Mouse (Mus musculus): Measurements from ENCODE around the gene Olfr30. TPM values are rescaled to one million over a fixed set of nuclear protein-coding genes. Genes with fewer than 3 reads are reported as not detected.
"Not testable (repeated sequence)": the region's sequence is repeated elsewhere in the genome, so short reads cannot be mapped to it uniquely, and the experiment has no call there.

Olfr30 gene
- total RNA-seq (2021), result not detected
- long read RNA-seq, result 0 reads

DNA sequence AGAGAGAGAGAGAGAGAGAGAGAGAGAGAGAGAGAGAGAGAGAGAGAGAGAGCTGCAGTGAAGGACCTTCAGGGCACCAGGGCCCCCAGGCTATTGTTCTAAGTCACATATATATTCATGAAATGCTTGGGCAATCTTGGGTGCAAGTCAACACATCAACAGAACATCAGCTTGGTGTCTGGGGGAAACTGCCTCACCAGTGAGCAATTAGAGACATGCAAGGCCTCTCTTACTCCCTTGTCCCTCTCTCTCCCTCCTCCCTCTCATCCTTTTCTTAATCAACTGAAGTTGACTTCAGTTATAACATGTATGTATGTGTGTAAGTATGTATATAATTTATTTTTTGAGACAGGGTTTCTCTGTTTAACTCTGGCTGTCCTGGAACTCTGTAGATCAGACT, at the start of gene Olfr30:
Gene Olfr30, minus strand, starts transcription at position 101 of the 400 bp plus-strand sequence.
- DNase-seq (ENCODE audit: low spot score in 2 of 2), result no peak

- not testable (repeated sequence) for DNase-seq (ENCODE audit: low spot score in 2 of 2)
These were observed 47.0 kb upstream of the Olfr30 start for GRCm38 (mm10) chr11:58509058-58509457.

- not testable (repeated sequence) for DNase-seq (ENCODE audit: low spot score in 2 of 2)
These were observed 40.4 kb upstream of the Olfr30 start, which contains the start of gene Olfr331 for GRCm38 (mm10) chr11:58502472-58502871. Olfr331 (minus strand) TSS chr11:58502572.

GRCm38 (mm10) chr11:58499290-58499689, 37.2 kb upstream of the Olfr30 start:
- no peak for DNase-seq (ENCODE audit: low spot score in 2 of 2)

DNA sequence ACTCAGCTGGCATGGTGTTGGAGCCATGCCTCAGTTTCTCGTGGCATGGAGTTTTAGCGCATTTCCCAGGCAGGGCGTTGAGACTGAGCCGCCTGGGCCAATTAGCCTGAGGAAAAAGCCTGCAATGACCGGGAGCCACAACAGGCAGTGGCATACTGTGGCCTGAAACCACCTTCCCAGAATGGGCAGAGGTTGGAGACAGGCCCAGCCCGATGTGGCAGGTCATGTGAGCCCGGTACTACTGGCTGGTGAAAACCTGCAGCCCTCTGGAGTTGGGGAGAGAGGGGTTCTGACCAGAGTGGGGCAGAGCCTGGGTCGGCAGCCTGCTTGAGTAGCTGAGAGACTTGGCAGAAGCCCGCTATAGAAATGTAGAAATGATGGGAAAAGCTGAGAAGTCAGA, 36.7 kb upstream of the Olfr30 start:
- DNase-seq (ENCODE audit: low spot score in 2 of 2), result no peak

DNA sequence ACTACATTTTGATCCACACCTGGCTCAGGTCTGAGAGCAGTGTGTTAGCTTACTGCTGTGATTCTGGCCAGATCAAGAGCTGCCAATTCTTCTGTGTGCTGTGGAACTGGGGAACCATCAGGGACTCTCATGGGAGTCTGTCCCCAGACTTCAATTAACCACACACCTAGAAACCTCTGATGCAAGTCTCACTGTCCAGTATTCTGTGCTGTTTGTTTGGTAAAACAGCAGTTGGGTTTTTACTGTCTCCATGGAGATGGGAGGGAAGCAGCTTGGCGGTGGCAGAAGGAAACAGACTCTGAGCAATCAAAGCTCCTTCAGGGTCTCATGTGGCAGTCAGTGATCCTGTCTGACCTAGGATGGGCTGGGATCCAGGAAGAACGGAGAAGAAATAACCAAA, 30.4 kb upstream of the Olfr30 start, which contains the start of gene Olfr332:
Gene Olfr332, minus strand, starts transcription at position 101 of the 400 bp plus-strand sequence.
- no peak for DNase-seq (ENCODE audit: low spot score in 2 of 2)

DNA sequence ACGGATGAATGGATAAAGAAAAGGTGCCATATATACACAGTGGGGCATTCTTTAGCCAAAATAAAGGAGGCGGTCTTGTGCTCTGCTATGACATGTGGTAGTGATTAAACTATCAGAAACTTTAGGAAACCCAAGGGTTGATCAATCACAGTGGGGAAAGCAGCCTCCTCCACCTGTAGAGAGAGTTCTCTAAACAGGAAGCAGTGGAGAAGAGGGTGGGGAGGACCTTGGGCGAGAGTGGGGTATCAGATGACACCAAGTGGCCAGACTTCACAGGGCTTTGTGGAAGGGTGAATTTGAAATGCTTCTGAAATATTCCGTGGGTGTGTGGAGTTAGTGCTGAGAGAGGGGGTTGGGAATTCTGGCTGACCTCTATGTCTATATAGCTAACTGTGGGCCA, 8.5 kb downstream of the Olfr30 start:
- no peak for DNase-seq (ENCODE audit: low spot score in 2 of 2)

GRCm38 (mm10) chr11:58452759-58453158, 9.3 kb downstream of the Olfr30 start, which contains the start of gene Lypd9:
Lypd9 (minus strand) TSS chr11:58452923.
- DNase-seq (ENCODE audit: low spot score in 2 of 2), result no peak

DNA sequence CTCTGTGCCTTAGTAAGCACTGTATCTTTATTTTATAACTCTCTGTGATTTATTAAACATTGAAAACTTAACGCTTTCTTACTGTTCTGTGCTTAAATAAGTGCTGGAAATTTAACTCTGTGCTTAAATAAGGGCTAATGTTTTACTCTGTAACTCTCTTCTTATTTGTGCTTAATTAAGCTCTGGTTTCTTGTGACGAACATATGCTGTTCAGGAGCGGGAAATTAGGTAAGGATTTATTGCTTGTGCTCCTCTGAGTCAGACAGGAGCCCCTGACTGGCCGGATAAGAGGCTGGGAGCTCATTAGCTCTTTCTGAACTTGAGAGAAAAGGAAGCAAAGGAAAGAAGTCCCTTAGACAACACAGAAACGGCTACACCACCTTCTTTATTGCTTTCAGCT, 24.2 kb downstream of the Olfr30 start:
- DNase-seq (ENCODE audit: low spot score in 2 of 2), result no peak

- no peak for DNase-seq (ENCODE audit: low spot score in 2 of 2)
These were observed 29.8 kb downstream of the Olfr30 start, which contains the start of gene Gm12253 for GRCm38 (mm10) chr11:58432259-58432658. Gm12253 (plus strand) TSS chr11:58432559.

- no peak for DNase-seq (ENCODE audit: low spot score in 2 of 2)
These were observed 41.3 kb downstream of the Olfr30 start, which contains the start of gene 1810065E05Rik for GRCm38 (mm10) chr11:58420815-58421214. 1810065E05Rik (plus strand) TSS chr11:58421111.

GRCm38 (mm10) chr11:58418336-58418735, 43.7 kb downstream of the Olfr30 start:
- DNase-seq (ENCODE audit: low spot score in 2 of 2), result no peak

GRCm38 (mm10) chr11:58408066-58408465, 54.0 kb downstream of the Olfr30 start:
- no peak for DNase-seq (ENCODE audit: low spot score in 2 of 2)

Other genes starting within 250 kb of the Olfr30 start
- not detected for gene 4930438A08Rik, start 187.5 kb downstream of the Olfr30 start, total RNA-seq (2021)
- gene Zfp692, start 155.2 kb downstream of the Olfr30 start, total RNA-seq (2021), result 10 to 100 TPM; 17.7 to 23.5 TPM
- gene Zfp672, start 131.9 kb downstream of the Olfr30 start, total RNA-seq (2021), result 10 to 100 TPM; 43.0 to 51.1 TPM
- gene Sh3bp5l, start 131.5 kb downstream of the Olfr30 start, total RNA-seq (2021), result 10 to 100 TPM; 59.5 to 64.3 TPM
- gene Lypd8, start 83.2 kb downstream of the Olfr30 start, total RNA-seq (2021), result not detected
- not detected for gene 1810065E05Rik, start 41.2 kb downstream of the Olfr30 start, total RNA-seq (2021)
- gene Gm12253, start 29.7 kb downstream of the Olfr30 start, total RNA-seq (2021), result not detected
- gene Lypd9, start 9.3 kb downstream of the Olfr30 start, total RNA-seq (2021), result not detected
- not detected for gene Olfr332, start 30.3 kb upstream of the Olfr30 start, total RNA-seq (2021)
- gene Olfr331, start 40.3 kb upstream of the Olfr30 start, total RNA-seq (2021), result not detected
- not detected for gene Olfr330, start 72.6 kb upstream of the Olfr30 start, total RNA-seq (2021)
- gene Olfr329-ps, start 84.2 kb upstream of the Olfr30 start, total RNA-seq (2021), result not detected
- under 1 TPM; 0.11 to 0.23 TPM for gene Olfr328, start 93.4 kb upstream of the Olfr30 start, total RNA-seq (2021)
- not detected for gene Olfr224, start 108.3 kb upstream of the Olfr30 start, total RNA-seq (2021)
- gene Olfr325, start 115.5 kb upstream of the Olfr30 start, total RNA-seq (2021), result not detected
- gene Olfr324, start 132.8 kb upstream of the Olfr30 start, total RNA-seq (2021), result not detected
- gene 2210407C18Rik, start 153.8 kb upstream of the Olfr30 start, total RNA-seq (2021), result not detected
- gene Olfr323, start 168.2 kb upstream of the Olfr30 start, total RNA-seq (2021), result not detected
- gene Trim58, start 178.2 kb upstream of the Olfr30 start, total RNA-seq (2021), result under 1 TPM in 1 of 2 experiments, not detected in 1; 0.20 TPM
- gene Olfr322, start 196.5 kb upstream of the Olfr30 start, total RNA-seq (2021), result not detected
- not detected for gene Olfr320, start 218.8 kb upstream of the Olfr30 start, total RNA-seq (2021)
- not detected for gene Olfr319, start 236.9 kb upstream of the Olfr30 start, total RNA-seq (2021)

All from layer of hippocampus, postnatal 10 days (tissue).